Mouse (Mus musculus) G1E (cell line): ENCODE data around the gene Vdr.
"Not testable (repeated sequence)": the region's sequence is repeated elsewhere in the genome, so short reads cannot be mapped to it uniquely, and the experiment has no call there.

Experiments
- CTCF ChIP-seq: IDR thresholded peaks from 2 replicates; pipeline ENCODE4 v1.5.1; 2012; ENCODE audit warnings: low read depth, low read length, inconsistent platforms, mixed read lengths
- GATA1 ChIP-seq: IDR thresholded peaks from 2 replicates; pipeline ENCODE4 v1.6.1; 2012; ENCODE audit warnings: borderline replicate concordance, low read length, inconsistent platforms, mixed read lengths
- POLR2AphosphoS5 ChIP-seq: IDR thresholded peaks from 2 replicates; pipeline ENCODE4 v1.6.1; 2012; ENCODE audit warnings: low read depth, low read length, inconsistent platforms; ENCODE audit not compliant: insufficient replicate concordance
- TAL1 ChIP-seq: conservative IDR thresholded peaks from 2 replicates; pipeline ENCODE4 v1.6.1; 2012; ENCODE audit warnings: low read depth, low read length, inconsistent platforms, mixed read lengths

DNA sequence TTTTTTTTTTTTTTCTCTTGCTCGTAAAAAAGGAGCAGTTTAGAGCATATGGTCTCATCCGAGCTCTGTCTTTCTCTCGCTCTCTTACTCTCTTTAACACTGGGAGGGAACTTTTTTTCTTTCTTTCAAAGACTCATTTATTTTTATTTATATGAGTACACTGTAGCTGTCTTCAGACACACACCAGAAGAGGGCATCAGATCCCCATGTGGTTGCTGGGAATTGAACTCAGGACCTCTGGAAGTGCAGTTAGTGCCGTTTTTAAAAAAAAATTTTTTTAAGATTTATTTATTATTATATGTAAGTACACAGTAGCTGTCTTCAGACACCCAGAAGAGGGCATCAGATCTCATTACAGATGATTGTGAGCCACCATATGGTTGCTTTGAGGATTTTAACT is 40.3 kb downstream of the Vdr start:
- not testable (repeated sequence) for TF ChIP-seq CTCF, POLR2AphosphoS5, GATA1, TAL1
